Mouse (Mus musculus) kidney, postnatal 14 days (tissue): ENCODE results near the gene Rad9a.
A peak's percentile ranks its signal among the peaks of the same experiment; 100 is the strongest.

ENCODE experiments used
- DNase-seq: peaks from one replicate; pipeline ENCODE4 v3.0.0; 2022; ENCODE audit warnings: mixed read lengths

Gene Rad9a

DNA sequence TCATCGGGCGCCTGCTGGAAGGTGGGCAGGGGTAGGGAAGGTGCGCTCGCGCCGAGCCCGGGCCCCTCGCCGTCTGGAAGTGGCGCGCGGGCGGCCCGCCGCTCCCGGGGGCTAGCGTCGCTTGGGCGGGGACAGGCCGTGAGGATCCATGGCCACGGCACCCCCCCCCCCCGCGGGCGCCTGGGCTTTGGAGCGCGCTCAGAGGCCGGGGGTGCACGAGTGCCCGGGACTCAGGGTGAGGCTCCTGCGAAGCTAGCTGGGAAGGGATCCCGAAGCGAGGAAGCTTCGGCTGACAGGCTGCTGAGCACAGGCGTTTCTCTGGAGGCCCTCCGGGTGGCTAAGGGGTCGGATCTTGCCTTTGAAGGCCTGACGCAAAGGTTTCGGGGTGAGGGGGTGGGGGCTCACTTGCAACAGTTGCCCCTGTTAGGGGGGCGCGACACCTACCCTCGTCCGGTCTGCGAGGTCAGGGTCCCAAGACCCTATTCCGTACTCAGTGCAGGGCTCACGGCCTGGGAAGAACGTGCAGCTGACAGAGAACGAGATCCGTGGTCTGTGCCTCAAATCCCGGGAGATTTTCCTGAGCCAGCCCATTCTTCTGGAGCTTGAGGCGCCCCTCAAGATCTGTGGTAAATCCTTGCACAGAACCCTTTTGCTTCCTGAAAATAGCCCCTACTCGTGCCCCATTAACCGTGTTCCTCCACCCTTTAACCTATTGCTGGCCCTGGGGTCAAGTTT is 9.0 kb downstream of the Rad9a start:
- DNase-seq, result no peak

DNA sequence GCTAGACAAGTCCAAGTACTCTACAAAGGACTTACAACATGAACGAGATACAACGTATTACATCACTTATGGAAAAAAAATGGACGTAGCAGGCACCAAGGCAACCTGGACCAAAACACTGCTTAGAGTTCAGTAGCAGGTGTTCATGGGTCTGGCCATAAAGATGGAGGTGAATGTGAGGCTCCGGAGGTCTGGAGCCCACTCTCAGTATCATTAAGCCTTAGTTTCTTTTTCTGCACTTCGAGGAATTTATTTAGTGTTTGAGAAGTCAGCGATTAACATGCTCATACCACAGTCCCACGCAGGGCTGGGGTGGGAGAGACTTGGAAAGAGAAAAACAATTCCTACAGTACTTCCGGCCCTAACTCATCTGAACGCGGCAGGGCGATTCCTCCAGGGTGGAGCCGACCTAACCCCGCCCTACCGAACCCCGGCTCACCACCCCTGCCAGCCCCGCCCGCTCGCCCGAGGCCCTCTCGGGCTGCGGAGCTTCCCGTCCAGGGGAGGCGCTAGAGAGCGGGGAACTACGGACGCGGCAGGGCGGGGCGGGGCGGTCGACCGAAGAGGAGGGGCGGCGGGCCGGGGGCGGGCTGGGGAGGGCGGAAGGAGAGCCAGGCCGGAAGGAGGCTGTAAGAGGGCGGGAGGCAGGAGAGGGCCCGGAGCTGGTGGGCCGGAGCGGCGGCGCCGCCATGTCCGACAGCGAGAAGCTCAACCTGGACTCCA is 9.8 kb downstream of the Rad9a start, which contains the start of gene Ppp1ca:
Ppp1ca (plus strand) TSS at position 538 of the 723 bp plus-strand sequence.
- DNase-seq, result peak; percentile 97

DNA sequence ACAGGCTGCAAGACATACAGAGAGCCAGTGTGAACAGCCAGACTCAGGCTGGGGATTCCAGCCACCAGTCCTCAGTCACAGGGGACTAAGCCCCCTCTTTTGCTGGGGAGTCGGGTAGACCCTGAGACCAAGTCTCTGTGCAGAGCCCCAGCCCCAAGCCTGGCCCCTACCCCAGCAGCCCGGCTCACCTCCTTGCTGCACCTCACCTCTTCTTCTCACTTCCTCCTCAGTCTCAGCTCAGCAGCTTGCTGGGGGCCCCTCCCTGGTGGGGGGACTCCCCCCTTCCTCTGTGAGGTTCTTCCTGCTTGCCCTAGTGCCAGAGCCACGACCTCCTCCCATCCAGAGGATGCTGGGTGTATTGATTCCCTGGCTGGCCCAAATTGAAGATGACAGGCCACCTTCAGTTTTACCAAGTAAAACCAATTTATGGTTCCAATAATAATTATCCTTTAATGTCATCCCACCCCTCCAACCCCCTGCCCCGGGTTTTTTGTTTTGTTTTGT is 10.6 kb downstream of the Rad9a start, which contains the start of gene Tbc1d10c:
Tbc1d10c (minus strand) TSS at position 454 of the 504 bp plus-strand sequence.
- peak; percentile 40 for DNase-seq

DNA sequence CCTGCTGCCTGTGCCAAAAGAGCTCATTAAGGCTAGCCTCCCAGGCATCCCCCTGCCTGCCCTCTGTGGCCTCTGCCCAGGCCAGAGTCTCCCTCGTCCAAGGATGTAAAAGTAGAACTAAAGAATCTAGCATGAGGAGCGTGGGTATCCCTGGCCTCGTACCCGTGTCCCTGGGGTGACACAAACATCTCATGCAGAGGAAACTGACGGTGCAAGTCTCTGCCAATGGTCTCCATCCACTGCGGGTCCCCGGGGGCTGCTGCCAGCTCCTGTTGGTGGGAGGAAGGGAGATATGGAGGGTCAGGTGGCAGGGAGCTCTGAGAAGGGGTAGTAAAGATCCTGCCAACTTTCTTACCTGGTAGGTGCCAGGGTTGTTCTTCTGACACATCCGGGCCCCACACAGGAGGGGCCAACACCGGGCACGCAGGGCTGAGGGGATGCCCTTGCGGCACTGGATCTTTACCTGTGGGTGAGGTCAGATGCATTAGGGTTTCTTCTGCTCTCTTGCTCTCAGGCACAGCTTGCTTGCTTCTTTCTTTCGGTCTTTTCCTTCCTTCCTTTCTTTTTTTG is 12.3 kb downstream of the Rad9a start:
- no peak for DNase-seq

DNA sequence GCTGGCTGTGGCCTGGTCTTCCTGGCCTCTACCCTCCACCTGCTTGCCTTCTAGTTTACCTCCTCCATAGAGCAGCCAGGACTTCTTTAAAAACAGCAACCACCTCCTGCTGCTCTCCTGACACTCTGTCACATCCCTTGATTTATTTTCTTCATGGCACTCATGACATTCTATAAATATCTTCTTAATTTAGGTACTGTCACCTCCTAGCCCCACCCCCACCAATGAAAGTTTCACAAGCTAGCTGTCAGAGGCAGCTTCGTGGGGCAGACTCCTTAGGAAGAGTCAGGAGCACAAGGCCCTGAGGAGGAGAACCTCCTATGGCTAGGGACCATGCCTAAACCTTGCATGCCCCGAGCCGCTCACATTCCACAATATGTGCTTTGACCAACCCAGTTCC is 14.2 kb downstream of the Rad9a start:
- DNase-seq, result no peak

DNA sequence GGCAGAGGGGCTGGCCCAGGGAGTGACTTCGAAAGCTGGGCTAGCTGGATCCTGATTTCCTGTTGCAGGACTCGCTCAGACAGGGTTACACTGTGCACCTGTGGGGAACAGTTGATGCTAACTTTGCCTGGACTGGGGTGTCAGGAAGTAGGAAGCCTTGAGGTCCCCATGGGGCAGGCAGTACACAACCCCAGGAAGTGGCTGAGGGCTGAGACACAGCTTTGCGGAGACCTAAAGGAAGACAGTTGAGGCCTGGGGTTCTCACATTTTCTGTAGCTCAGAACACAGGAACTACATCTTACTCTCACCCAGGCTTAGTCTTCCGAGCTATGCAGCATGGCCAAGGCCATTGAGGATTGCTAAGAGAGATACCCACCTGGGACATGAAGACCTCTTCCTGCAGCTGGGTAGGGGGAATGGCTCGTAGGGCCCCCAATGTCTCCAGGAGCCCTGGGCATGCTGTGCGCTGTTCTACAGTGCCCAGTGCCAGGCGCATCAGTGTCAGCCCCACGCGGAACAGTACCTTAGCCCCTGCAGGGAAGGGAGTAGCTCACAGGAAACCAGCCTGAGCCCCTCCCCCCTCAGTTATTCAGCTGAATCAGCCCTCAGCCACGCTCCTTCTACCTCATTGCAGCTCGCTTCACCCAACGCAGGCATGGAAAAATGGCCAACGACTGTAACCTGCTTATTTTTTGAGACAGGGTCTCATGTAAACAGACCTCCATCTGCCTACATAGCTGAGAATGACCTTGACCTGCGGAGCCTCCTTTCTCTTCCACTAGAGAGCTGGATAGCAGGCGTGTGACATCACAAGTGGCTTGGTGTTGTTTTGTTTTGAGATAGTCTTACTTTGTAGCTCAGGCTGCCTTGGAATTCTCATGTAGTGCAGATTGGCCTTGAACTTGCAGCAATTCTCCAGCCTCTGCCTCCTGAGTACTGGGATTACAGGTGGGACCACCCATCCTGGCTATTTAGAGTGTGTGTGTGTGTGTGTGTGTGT is 16.2 kb downstream of the Rad9a start:
- no peak for DNase-seq

DNA sequence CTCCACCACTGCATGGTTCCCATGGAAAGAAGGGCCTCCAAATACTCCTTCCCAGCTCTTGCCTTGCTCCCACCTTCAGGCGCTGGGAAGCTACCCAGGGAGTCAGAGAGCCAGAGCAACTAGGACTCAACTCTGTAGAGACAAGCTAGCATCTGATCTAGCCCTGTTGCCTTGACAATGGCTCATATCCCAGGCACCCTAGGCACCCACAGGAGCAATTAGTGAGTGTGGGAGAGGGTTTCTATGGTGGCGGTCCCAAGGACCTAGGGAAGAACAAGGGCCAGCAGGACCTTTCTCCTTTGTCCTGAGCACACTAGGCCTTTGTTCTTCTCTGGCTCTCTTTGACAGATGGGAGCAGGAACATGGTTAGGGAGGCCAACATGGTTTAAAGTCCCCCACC is 17.8 kb downstream of the Rad9a start:
- no peak for DNase-seq

DNA sequence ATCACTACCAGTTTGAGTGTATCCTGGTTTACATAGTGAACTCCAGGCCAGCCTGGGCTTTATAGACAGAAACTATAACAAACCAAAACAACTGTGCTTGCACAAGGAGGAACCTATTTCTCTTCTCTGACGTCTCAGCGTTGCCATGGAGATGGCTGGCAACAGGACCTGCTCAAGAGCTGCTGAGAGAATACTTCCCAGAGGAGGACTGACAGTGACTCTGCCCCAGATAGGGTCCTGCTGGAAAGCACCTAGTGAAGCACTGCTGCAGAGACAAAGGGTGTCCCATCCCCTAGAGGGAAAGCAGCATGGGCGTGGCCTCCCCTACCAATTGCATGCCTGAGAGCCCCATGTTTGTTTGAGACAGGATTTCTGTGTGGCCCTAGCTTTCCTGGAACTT is 19.6 kb downstream of the Rad9a start:
- peak; percentile 54 for DNase-seq

DNA sequence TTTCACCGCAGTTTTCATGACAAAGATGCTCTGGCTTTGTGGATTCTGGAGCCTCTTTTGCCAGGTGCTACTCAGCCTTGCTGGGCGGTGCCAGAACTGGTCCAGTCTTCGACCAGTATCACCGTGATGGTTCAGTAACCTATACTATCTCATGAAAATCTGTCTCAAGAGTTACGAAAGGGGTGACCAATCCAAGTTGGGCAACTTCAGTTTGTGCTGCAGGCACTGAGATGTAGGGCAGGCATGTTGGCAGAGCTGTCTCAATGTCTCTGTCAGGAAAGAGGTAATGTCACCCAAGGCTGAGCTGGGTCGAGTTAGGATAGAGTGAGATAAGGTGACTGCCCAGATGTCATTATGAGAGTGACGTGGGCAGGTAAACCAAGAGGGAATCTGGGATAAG is 21.1 kb downstream of the Rad9a start:
- DNase-seq, result no peak

DNA sequence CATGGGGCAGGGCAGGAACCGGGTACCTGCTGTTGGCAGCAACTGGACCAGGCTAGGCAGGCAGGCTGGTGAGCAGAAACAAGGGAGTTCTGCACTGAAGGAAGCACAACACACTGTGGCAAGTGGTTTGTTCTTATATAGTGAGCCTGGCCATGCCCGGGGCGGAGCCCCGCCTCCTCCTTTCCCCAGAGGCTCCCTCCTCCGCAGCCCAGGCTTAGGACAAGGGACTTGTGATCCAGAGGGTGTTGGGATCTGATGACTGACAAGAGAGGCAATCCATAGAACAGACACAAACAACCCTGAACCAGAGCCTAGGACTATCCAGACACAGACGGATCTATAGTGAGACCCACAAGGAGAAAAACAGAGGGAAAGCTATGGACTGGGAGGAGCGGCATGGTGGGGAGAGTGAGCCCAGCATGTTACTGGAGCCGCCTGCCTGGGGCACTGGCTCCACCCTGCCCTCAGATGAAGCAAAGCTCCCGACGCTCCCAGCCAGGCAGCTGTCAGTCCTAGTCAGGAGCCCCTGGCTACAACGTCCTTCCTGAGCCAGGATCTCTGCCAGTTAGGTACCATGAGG is 26.0 kb downstream of the Rad9a start, which contains the start of gene Carns1:
Carns1 (minus strand) TSS at position 112 of the 580 bp plus-strand sequence.
- DNase-seq, result no peak

DNA sequence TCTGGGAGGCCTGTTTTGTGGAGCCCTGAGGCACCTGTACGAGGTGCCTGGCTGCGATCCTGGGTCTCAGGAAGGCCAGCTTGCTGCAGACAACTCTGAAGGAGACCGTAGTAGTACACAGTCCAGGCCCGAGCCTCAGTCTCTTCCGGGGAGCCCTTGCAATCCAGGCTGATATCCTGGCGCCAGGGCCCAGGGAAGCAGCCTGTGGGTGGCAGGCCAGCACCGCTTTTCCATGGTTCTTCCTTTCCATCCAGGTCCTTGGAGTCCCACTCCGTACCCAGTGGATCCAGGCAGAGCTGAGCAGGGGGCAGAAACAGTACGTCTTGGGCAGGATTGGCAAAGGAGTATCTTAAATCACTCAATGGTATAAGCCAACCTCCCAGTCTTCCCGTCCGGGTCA is 28.5 kb downstream of the Rad9a start:
- no peak for DNase-seq

DNA sequence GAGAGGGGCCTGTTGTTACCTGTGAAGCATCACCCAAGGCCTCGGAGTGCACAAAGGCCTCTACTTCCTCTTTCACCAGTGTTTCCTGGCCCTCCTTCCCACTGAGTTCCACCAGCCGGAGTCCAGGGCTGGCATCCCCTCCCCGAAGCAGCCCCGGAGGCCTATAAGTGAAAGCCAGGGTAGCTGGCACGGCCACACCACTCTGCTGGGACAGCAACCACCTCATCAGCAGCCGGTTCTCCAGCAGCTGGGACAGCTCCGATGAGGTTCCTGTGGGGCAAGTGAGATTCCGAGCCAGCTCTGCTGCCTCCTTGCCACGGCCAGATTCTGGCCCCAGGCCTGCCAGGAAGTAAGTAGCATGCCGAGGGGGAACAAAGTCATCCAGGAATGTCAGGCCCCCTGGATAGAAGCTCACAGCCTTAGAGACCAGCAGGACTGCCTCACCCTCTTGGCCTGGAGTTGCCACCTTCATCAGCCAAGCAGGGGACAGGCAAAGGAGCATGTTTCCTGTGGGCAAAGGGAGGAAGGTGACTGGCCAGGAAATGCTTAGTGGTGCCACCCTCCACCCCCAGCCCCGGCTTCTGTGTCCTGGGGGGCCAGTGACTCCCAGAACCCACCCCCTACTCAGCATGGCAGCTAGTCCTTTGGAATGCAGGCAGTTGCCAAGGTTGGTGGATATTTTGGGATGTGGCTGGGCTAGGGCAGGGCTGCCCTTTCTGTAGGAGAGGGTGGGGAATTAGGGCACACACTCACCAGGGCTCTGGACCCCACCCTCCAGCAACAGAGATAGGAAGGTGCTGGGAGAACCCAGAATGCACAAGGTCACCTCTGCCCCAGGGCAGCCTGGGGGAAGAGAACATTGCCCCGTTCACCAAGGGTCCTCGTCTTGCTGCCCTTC is 29.8 kb downstream of the Rad9a start:
- DNase-seq, result no peak

DNA sequence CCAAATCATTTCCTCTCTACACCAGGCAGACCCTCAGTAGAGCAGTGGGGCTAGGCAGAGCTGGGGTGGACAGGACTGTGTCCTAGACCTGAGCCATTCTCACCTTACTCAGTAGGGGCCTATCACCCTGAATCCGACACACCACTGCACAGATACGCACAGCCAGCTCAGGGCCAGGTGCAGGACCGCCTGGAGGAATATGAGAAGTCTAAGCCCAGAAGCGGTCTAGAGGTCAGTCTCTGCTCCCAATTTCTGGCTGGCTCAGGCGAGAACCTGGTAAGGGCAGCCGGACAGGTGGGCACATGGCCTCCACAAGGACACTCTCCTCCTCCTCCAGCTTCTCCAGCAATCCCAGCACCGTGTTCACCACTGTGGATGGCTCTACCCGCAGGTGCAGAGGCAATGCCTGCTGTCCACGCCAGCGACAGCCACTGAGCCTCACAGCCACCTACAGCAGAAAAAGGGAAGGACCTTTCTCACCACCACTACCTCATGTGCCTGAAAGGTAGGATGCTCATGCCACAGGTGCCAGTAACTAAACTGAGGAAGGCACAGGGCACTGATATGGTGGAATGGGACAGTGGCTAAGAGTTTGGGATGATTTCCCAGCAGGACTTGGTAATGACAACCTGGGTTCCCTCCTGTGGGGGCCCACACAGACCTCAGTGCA is 30.6 kb downstream of the Rad9a start:
- no peak for DNase-seq

DNA sequence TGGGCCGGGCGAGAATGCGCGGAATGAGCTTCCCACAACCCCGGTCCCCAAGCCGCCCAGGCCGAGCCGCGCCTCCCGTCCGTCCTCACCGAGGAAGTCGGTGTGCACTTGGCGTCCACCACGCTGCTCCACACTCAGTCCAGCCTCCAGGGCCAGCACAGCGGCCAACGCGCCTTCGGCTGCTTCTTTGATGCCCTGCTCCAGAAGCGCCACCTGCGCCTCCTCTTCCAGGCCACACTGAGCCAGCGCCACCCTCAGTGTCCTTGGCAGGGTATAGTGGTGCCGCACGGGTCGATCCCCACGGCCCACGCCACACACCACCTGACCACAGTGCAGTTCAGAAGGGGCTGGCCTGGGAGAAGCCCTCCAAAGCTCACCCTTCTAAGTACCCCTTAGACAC is 31.7 kb downstream of the Rad9a start:
- DNase-seq, result no peak

DNA sequence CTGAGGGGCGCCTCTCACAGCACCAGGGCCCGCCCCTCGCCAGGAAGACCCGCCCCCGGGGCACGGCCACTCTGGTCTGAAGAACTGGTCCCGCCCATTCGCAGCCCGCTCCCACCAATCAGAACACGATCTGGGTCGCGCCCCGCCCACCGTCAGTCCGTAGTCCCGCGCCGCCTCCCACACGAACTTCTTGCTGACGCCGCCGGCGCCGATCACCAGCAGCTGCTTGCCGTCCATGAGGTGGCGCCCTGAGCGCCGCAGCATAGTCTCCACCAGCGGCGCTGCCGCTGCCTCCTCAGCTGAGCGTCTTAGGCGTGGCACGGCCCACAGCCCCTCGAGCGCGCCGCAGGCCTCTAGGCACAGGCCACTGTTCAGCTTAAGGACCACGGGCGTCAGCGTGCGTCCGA is 32.1 kb downstream of the Rad9a start:
- DNase-seq, result peak; percentile 100

DNA sequence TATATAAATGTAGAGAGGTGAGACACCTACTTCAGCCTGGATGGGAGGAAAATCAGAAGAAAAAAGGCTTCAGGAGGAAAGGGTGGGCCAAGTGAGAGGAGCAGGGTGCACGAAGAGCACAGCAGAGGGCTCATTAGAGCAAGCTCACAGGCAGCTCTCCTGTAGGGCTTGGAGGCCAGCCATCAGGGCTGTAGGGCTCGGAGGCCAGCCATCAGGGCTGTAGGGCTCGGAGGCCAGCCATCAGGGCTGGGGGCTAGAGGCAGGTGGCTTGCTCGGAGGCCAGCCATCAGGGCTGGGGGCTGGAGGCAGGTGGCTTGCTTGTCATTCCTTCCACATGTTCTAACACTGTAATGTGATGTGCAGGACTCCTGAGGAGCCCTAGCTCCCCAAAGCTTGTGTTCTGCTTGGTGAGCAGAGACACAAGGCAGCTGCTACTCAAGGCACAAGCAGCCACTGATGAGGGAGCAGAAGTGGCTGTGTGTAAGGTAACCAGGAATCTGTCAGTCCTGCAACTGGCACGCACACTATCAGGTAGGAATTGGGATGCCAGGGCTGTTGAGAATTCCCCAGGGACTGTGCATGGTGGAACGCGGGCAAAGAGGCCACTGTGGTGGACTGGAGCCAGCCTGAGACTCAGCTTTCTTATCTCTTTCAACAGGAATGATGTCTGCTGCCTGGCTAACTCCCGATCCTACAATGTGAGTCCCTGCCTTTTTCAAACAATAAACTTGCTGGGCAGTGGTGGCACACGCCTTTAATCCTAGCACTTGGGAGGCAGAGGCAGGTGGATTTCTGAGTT is 34.6 kb downstream of the Rad9a start:
- no peak for DNase-seq

DNA sequence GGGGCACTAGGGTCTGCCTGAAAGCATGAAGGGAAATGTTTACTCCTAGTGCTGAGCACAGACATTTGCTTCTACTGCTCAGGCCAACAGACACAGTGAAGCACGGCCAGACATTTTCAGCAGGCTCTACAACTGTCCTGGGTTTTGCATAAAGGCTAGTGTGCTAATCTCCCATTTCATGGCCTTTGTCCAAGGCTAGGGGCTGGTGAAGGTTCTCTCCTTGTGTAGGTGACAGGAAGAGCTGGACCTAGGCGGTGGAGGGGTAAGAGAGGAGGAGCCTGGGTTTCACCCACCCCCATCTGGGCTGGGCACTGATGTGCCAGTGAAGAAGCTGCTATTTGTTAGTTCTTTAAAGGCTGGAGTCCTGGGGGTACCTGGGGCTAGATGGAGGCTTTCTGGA is 36.7 kb downstream of the Rad9a start:
- no peak for DNase-seq

DNA sequence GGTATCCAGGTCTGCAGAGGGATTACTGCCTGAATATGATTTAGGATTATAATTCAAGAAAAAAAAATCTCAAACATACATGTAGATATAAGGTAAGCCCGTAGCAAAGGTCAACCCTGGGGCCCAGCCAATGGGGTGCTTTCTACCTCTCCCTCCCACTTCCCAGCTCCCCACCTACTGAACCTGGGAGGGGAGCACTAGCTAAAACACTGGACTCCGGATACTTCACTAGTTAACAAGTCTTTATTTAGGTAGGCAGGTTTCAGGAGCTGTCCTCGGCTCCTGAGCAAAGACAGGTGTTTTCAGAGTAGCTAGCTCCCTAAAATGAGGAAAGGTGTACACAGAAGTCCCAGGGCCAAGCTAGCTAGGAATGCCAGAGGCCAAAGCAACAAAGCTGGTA is 37.4 kb downstream of the Rad9a start:
- DNase-seq, result no peak

DNA sequence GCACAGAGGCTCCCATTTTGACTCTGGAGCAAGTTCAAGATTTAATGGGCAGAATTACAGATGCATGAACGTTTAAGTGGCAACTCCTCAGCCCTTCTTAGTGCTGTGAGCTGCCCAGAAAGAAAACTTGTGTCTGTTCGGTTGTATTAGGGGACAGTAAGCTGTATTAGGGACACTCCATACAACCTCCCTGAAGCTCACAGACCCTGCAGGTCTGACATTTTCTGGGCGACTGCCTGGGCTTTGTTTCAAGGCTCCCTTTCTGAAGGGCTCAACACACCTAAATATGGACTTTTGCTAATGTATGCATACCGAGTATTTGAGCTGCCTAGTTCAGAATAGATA is 37.9 kb downstream of the Rad9a start:
- no peak for DNase-seq
